Mouse (Mus musculus) hindbrain, embryonic 16.5 days (tissue): ENCODE results near the gene Mrpl11. TPM values are rescaled to one million over a fixed set of nuclear protein-coding genes. Genes with fewer than 3 reads are reported as not detected.
"Not testable (repeated sequence)": the region's sequence is repeated elsewhere in the genome, so short reads cannot be mapped to it uniquely, and the experiment has no call there.

Experiments
- ATAC-seq: fragments of 200-750 bp; cut with Nextera tagmentation; 2 replicates; pipeline ENCODE4 v1.8.0; 2017; ENCODE audit warnings: moderate TSS enrichment, moderate library complexity
- H3K27ac ChIP-seq: fragments of 300-500 bp; sonication (generic); 2 replicates; pipeline ENCODE4 v1.5.1; 2014; ENCODE audit warnings: low read depth, mild to moderate bottlenecking, control low read depth, low read length, moderate library complexity
- H3K27me3 ChIP-seq: fragments of 300-500 bp; sonication (generic); replicated peaks from 2 replicates; pipeline ENCODE4 v1.6.1; 2014; ENCODE audit warnings: low read length; ENCODE audit not compliant: control insufficient read depth, insufficient read depth
- H3K36me3 ChIP-seq: fragments of 300-500 bp; sonication (generic); 2 replicates; pipeline ENCODE4 v1.6.1; 2014; ENCODE audit warnings: mild to moderate bottlenecking, low read length, moderate library complexity, mixed read lengths; ENCODE audit not compliant: control insufficient read depth, insufficient read depth
- H3K4me1 ChIP-seq: fragments of 300-500 bp; sonication (generic); 2 replicates; pipeline ENCODE4 v1.6.1; 2014; ENCODE audit warnings: low read depth, low read length; ENCODE audit not compliant: control insufficient read depth, insufficient read depth
- H3K4me2 ChIP-seq: fragments of 300-500 bp; sonication (generic); 2 replicates; pipeline ENCODE4 v1.6.1; 2014; ENCODE audit warnings: mild to moderate bottlenecking, low read length, control low read depth, moderate library complexity
- H3K4me3 ChIP-seq: fragments of 300-500 bp; sonication (generic); 2 replicates; pipeline ENCODE4 v1.5.1; 2014; ENCODE audit warnings: mild to moderate bottlenecking, low read length, control low read depth, moderate library complexity
- H3K9ac ChIP-seq: fragments of 300-500 bp; sonication (generic); 2 replicates; pipeline ENCODE4 v1.6.1; 2014; ENCODE audit warnings: low read depth, mild to moderate bottlenecking, control low read depth, low read length, moderate library complexity
- H3K9me3 ChIP-seq: fragments of 300-500 bp; sonication (generic); 2 replicates; pipeline ENCODE4 v1.6.1; 2014; ENCODE audit warnings: mild to moderate bottlenecking, low read length, moderate library complexity; ENCODE audit not compliant: control insufficient read depth
- WGBS: fragments of 180-500 bp; shearing (Covaris S2); extraction: QIAGEN DNeasy Blood & Tissue Kit; methylation state at CpG from one replicate; pipeline ENCODE4 v1.1.7; 2014; 5-methylcytosine and 5-hydroxymethylcytosine counted together
- polyA plus RNA-seq: library from polyadenylated mRNA; unstranded; fragments of >200 nt; fragmentation: Nextera tagmentation; extraction: Ambion mirVana; gene quantifications from 2 replicates; pipeline ENCODE4 v1.2.1, GENCODE M21; 2015

The Mrpl11 gene
- polyA plus RNA-seq, 1 experiment from 2014 or later, result 106 TPM

- H3K4me2 ChIP-seq, result no peak overlapping the region
- H3K9me3 ChIP-seq, result no peaks in the 10 kb centered on the region
- no peaks in the 10 kb centered on the region for H3K27me3 ChIP-seq
- H3K27ac ChIP-seq, result no peak overlapping the region
- no peak overlapping the region for H3K4me3 ChIP-seq
- no peak overlapping the region for H3K9ac ChIP-seq
- WGBS, result 87% methylated on average over 17 of the region's 17 CpGs
- peaks cover 7% of the 10 kb centered on the region for H3K36me3 ChIP-seq
- ATAC-seq, result no peak
- H3K4me1 ChIP-seq, result peaks cover 8% of the 10 kb centered on the region
These were observed 24.3 kb upstream of the Mrpl11 start for GRCm38 (mm10) chr19:4937444-4938310.

GRCm38 (mm10) chr19:4942551-4943252, 19.2 kb upstream of the Mrpl11 start, which contains the start of gene Peli3:
Gene Peli3, minus strand, starts transcription at chr19:4943127.
- Histone ChIP-seq H3K27ac (peak within 1 kb of the TSS; percentile 79), H3K4me3 (peak within 1 kb of the TSS; percentile 62), H3K9me3 (no peaks in the 10 kb centered on the region), H3K27me3 (no peaks in the 10 kb centered on the region), H3K36me3 (no peaks in the 10 kb centered on the region), H3K4me1 (peaks cover 12% of the 10 kb centered on the region), H3K4me2 (peak within 1 kb of the TSS; percentile 80), H3K9ac (peak within 1 kb of the TSS; percentile 77)
- ATAC-seq, result peak; percentile 96
- WGBS, result under 1% methylated on average over 49 of the region's 55 CpGs

GRCm38 (mm10) chr19:4943253-4943588, 18.7 kb upstream of the Mrpl11 start:
- Histone ChIP-seq H3K27me3 (no peaks in the 10 kb centered on the region), H3K4me2 (peak overlapping the region; percentile 80), H3K9ac (peak overlapping the region; percentile 77), H3K27ac (peak overlapping the region; percentile 79), H3K9me3 (no peaks in the 10 kb centered on the region), H3K36me3 (no peaks in the 10 kb centered on the region), H3K4me3 (peak overlapping the region; percentile 62), H3K4me1 (peaks cover 12% of the 10 kb centered on the region)
- 6% methylated on average over 13 of the region's 13 CpGs for WGBS
- ATAC-seq, result peak; percentile 76; the same call in 1 of the 2 replicates

GRCm38 (mm10) chr19:4945540-4945939, 16.4 kb upstream of the Mrpl11 start:
- Histone ChIP-seq H3K4me1 (peaks cover 12% of the 10 kb centered on the region), H3K9ac (no peak overlapping the region), H3K4me2 (no peak overlapping the region), H3K27me3 (no peaks in the 10 kb centered on the region), H3K4me3 (no peak overlapping the region), H3K36me3 (no peaks in the 10 kb centered on the region), H3K27ac (no peak overlapping the region), H3K9me3 (no peaks in the 10 kb centered on the region)
- WGBS, result 41% methylated on average over 6 of the region's 6 CpGs
- ATAC-seq, result no peak

GRCm38 (mm10) chr19:4948641-4949040, 13.3 kb upstream of the Mrpl11 start:
- not testable (repeated sequence) for H3K27ac ChIP-seq, H3K9me3 ChIP-seq, ATAC-seq, H3K27me3 ChIP-seq, H3K9ac ChIP-seq, H3K4me2 ChIP-seq, H3K4me3 ChIP-seq, H3K36me3 ChIP-seq, H3K4me1 ChIP-seq
- WGBS, result 79% methylated on average over 9 of the region's 9 CpGs

- H3K36me3 ChIP-seq, result peaks cover 18% of the 10 kb centered on the region
- no peak for ATAC-seq
- WGBS, result 77% methylated on average over 2 of the region's 2 CpGs
These were observed 6.3 kb downstream of the Mrpl11 start for GRCm38 (mm10) chr19:4968236-4968635.

GRCm38 (mm10) chr19:4981767-4982166, 19.8 kb downstream of the Mrpl11 start:
- Histone ChIP-seq H3K4me2 (no peak overlapping the region), H3K36me3 (no peaks in the 10 kb centered on the region), H3K4me3 (no peak overlapping the region), H3K4me1 (no peaks in the 10 kb centered on the region), H3K27ac (no peak overlapping the region), H3K9me3 (no peaks in the 10 kb centered on the region), H3K27me3 (peaks cover 27% of the 10 kb centered on the region), H3K9ac (no peak overlapping the region)
- ATAC-seq, result no peak; the same call in 1 of the 2 replicates

More at GRCm38 (mm10) chr19:4968236-4968635, 6.3 kb downstream of the Mrpl11 start:
- Histone ChIP-seq H3K4me1 (no peaks in the 10 kb centered on the region; the same call in 1 of the 2 replicates), H3K27ac (no peak overlapping the region), H3K9ac (no peak overlapping the region), H3K4me3 (no peak overlapping the region), H3K4me2 (no peak overlapping the region), H3K27me3 (no peaks in the 10 kb centered on the region), H3K9me3 (no peaks in the 10 kb centered on the region)

- peak overlapping the region; percentile 70 for H3K9ac ChIP-seq
- no peak overlapping the region for H3K27ac ChIP-seq
- H3K9me3 ChIP-seq, result no peaks in the 10 kb centered on the region
- H3K4me3 ChIP-seq, result peak overlapping the region; percentile 56
- ATAC-seq, result 0 out of 2 replicates have a peak, but pooled peaks have one; percentile 1
- H3K36me3 ChIP-seq, result no peaks in the 10 kb centered on the region
- H3K27me3 ChIP-seq, result peaks cover 30% of the 10 kb centered on the region
- WGBS, result 2% methylated on average over 13 of the region's 13 CpGs
- peak overlapping the region; percentile 81 for H3K4me2 ChIP-seq
- peaks cover 34% of the 10 kb centered on the region for H3K4me1 ChIP-seq
These were observed 27.1 kb downstream of the Mrpl11 start for GRCm38 (mm10) chr19:4989013-4989412.
